Mouse (Mus musculus): ENCODE measurements around the gene Smpx. TPM values are rescaled to one million over a fixed set of nuclear protein-coding genes. Genes with fewer than 3 reads are reported as not detected.
A peak's percentile ranks its signal among the peaks of the same experiment; 100 is the strongest.

The Smpx gene
- polyA plus RNA-seq (2016; fragmentation: Nextera tagmentation; extraction: Ambion mirVana): 1.1 and 3.3 TPM in 2 replicates

GRCm38 (mm10) chrX:157698862-157699261 is at the start of gene Smpx:
Smpx (plus strand) TSS chrX:157698910.
- WGBS: 76% methylated on average over 8 of the region's 8 CpGs
- Histone ChIP-seq H3K27ac (no peak within 1 kb of the TSS), H3K4me3 (no peak within 1 kb of the TSS), H3K4me1 (no peaks in the 10 kb centered on the region), H3K9ac (no peak within 1 kb of the TSS), H3K27me3 (no peaks in the 10 kb centered on the region), H3K9me3 (replicated peaks) (no peaks in the 10 kb centered on the region), H3K36me3 (no peaks in the 10 kb centered on the region), H3K4me2 (replicated peaks) (no peak within 1 kb of the TSS)
- ATAC-seq (ENCODE audit: low FRiP score): no peak

GRCm38 (mm10) chrX:157655047-157655446 is 43.7 kb upstream of the Smpx start:
- no peaks in the 10 kb centered on the region for H3K4me1 ChIP-seq
- no peak for ATAC-seq (ENCODE audit: low FRiP score)
- no peak overlapping the region for H3K4me2 ChIP-seq (replicated peaks)
- no peak overlapping the region for H3K9ac ChIP-seq
- H3K27ac ChIP-seq: no peak overlapping the region
- H3K27me3 ChIP-seq: no peaks in the 10 kb centered on the region
- H3K4me3 ChIP-seq: no peak overlapping the region
- no peaks in the 10 kb centered on the region for H3K9me3 ChIP-seq (replicated peaks)
- no peaks in the 10 kb centered on the region for H3K36me3 ChIP-seq

GRCm38 (mm10) chrX:157657356-157657755 is 41.4 kb upstream of the Smpx start:
- H3K9ac ChIP-seq: no peak overlapping the region
- H3K9me3 ChIP-seq (replicated peaks): no peaks in the 10 kb centered on the region
- no peak overlapping the region for H3K27ac ChIP-seq
- no peaks in the 10 kb centered on the region for H3K27me3 ChIP-seq
- H3K4me3 ChIP-seq: no peak overlapping the region
- no peak overlapping the region for H3K4me2 ChIP-seq (replicated peaks)
- ATAC-seq (ENCODE audit: low FRiP score): no peak
- no peaks in the 10 kb centered on the region for H3K4me1 ChIP-seq
- H3K36me3 ChIP-seq: no peaks in the 10 kb centered on the region

GRCm38 (mm10) chrX:157671820-157672219 is 26.9 kb upstream of the Smpx start:
- no peaks in the 10 kb centered on the region for H3K9me3 ChIP-seq (replicated peaks)
- no peaks in the 10 kb centered on the region for H3K27me3 ChIP-seq
- no peaks in the 10 kb centered on the region for H3K4me1 ChIP-seq
- no peak overlapping the region for H3K4me3 ChIP-seq
- no peaks in the 10 kb centered on the region for H3K36me3 ChIP-seq
- no peak for ATAC-seq (ENCODE audit: low FRiP score)
- no peak overlapping the region for H3K27ac ChIP-seq
- H3K9ac ChIP-seq: no peak overlapping the region
- H3K4me2 ChIP-seq (replicated peaks): no peak overlapping the region
- 75% methylated on average over 2 of the region's 2 CpGs for WGBS

- Histone ChIP-seq H3K4me1 (no peaks in the 10 kb centered on the region), H3K36me3 (no peaks in the 10 kb centered on the region), H3K9ac (no peak overlapping the region), H3K4me2 (replicated peaks) (no peak overlapping the region), H3K27me3 (no peaks in the 10 kb centered on the region), H3K9me3 (replicated peaks) (no peaks in the 10 kb centered on the region), H3K4me3 (no peak overlapping the region), H3K27ac (no peak overlapping the region)
- ATAC-seq (ENCODE audit: low FRiP score): no peak
- 76% methylated on average over 3 of the region's 3 CpGs for WGBS
Observed at GRCm38 (mm10) chrX:157674667-157675350, 23.9 kb upstream of the Smpx start.

- WGBS: 84% methylated on average over 4 of the region's 4 CpGs
- Histone ChIP-seq H3K9me3 (replicated peaks) (no peaks in the 10 kb centered on the region), H3K36me3 (no peaks in the 10 kb centered on the region), H3K4me1 (no peaks in the 10 kb centered on the region), H3K27me3 (no peaks in the 10 kb centered on the region; the same call in 1 of the 2 replicates), H3K4me2 (replicated peaks) (no peak overlapping the region), H3K4me3 (no peak overlapping the region), H3K27ac (no peak overlapping the region), H3K9ac (no peak overlapping the region)
- no peak for ATAC-seq (ENCODE audit: low FRiP score)
Observed at GRCm38 (mm10) chrX:157691186-157691585, 7.5 kb upstream of the Smpx start.

- Histone ChIP-seq H3K4me3 (no peak overlapping the region), H3K4me1 (no peaks in the 10 kb centered on the region), H3K36me3 (no peaks in the 10 kb centered on the region), H3K27me3 (no peaks in the 10 kb centered on the region), H3K9ac (no peak overlapping the region), H3K9me3 (replicated peaks) (no peaks in the 10 kb centered on the region), H3K4me2 (replicated peaks) (no peak overlapping the region), H3K27ac (no peak overlapping the region)
- no peak for ATAC-seq (ENCODE audit: low FRiP score)
- 76% methylated on average over 5 of the region's 5 CpGs for WGBS
Observed at GRCm38 (mm10) chrX:157697591-157698135, 1.0 kb upstream of the Smpx start.

- Histone ChIP-seq H3K27me3 (no peaks in the 10 kb centered on the region), H3K36me3 (no peaks in the 10 kb centered on the region), H3K4me2 (replicated peaks) (no peak overlapping the region), H3K27ac (no peak overlapping the region), H3K4me3 (no peak overlapping the region), H3K9me3 (replicated peaks) (no peaks in the 10 kb centered on the region), H3K4me1 (no peaks in the 10 kb centered on the region), H3K9ac (no peak overlapping the region)
- ATAC-seq (ENCODE audit: low FRiP score): no peak
- WGBS: 83% methylated on average over 2 of the region's 2 CpGs
Observed at GRCm38 (mm10) chrX:157707236-157707635, 8.5 kb downstream of the Smpx start.

- ATAC-seq (ENCODE audit: low FRiP score): no peak
- Histone ChIP-seq H3K9me3 (replicated peaks) (no peaks in the 10 kb centered on the region), H3K4me2 (replicated peaks) (no peak overlapping the region), H3K36me3 (no peaks in the 10 kb centered on the region), H3K27me3 (no peaks in the 10 kb centered on the region), H3K27ac (no peak overlapping the region), H3K4me3 (no peak overlapping the region), H3K9ac (no peak overlapping the region), H3K4me1 (no peaks in the 10 kb centered on the region)
- 73% methylated on average over 4 of the region's 4 CpGs for WGBS
Observed at GRCm38 (mm10) chrX:157708616-157709280, 10.0 kb downstream of the Smpx start.

GRCm38 (mm10) chrX:157719907-157720306 is 21.2 kb downstream of the Smpx start:
- H3K36me3 ChIP-seq: no peaks in the 10 kb centered on the region
- 55% methylated on average over 3 of the region's 3 CpGs for WGBS
- no peak for ATAC-seq (ENCODE audit: low FRiP score)

GRCm38 (mm10) chrX:157730622-157731341 is 32.1 kb downstream of the Smpx start:
- Histone ChIP-seq H3K9ac (no peak overlapping the region), H3K9me3 (replicated peaks) (no peaks in the 10 kb centered on the region), H3K4me3 (no peak overlapping the region), H3K27me3 (peaks cover 2% of the 10 kb centered on the region; the same call in 1 of the 2 replicates), H3K36me3 (no peaks in the 10 kb centered on the region), H3K27ac (no peak overlapping the region), H3K4me1 (no peaks in the 10 kb centered on the region), H3K4me2 (replicated peaks) (no peak overlapping the region)
- WGBS: 41% methylated on average over 7 of the region's 7 CpGs
- ATAC-seq (ENCODE audit: low FRiP score): peak; percentile 35; the same call in 1 of the 2 replicates

More at GRCm38 (mm10) chrX:157719907-157720306, 21.2 kb downstream of the Smpx start:
- no peak overlapping the region for H3K9ac ChIP-seq
- no peak overlapping the region for H3K4me2 ChIP-seq (replicated peaks)
- no peaks in the 10 kb centered on the region for H3K27me3 ChIP-seq
- H3K4me1 ChIP-seq: no peaks in the 10 kb centered on the region
- H3K4me3 ChIP-seq: no peak overlapping the region
- no peak overlapping the region for H3K27ac ChIP-seq
- H3K9me3 ChIP-seq (replicated peaks): no peaks in the 10 kb centered on the region

GRCm38 (mm10) chrX:157731658-157732314 is 33.1 kb downstream of the Smpx start:
- no peaks in the 10 kb centered on the region for H3K36me3 ChIP-seq
- H3K9ac ChIP-seq: no peak overlapping the region
- 32% methylated on average over 9 of the region's 9 CpGs for WGBS
- no peaks in the 10 kb centered on the region for H3K4me1 ChIP-seq
- H3K4me2 ChIP-seq (replicated peaks): no peak overlapping the region
- H3K27me3 ChIP-seq: peaks cover 2% of the 10 kb centered on the region; the same call in 1 of the 2 replicates
- no peaks in the 10 kb centered on the region for H3K9me3 ChIP-seq (replicated peaks)
- peak; percentile 81 for ATAC-seq (ENCODE audit: low FRiP score)
- H3K27ac ChIP-seq: no peak overlapping the region
- no peak overlapping the region for H3K4me3 ChIP-seq

Measured in hindbrain, embryonic 12.5 days (tissue).